Mouse (Mus musculus): Measurements from ENCODE around the gene Gli1. TPM values are rescaled to one million over a fixed set of nuclear protein-coding genes. Genes with fewer than 3 reads are reported as not detected.

Gli1 gene
- total RNA-seq, 1 experiment: 14.9 TPM

DNA sequence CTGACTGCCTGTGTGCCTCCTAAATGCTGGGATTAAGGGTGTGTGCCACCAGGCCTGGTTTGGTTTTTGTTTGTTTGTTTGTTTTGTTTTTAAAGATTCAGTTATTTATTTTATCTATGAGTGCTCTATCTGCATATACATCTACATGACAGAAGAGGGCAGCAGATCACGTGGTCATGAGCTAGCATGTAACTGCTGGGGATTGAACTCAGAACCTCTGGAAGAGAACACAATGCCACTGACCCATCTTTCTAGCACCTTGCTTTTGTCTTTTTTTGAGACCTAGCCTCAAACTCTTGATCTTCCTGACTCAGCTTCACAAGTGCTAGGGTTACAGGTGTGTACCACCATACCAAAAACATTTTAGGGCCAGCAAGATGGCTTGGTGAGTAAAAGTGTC, 6.5 kb downstream of the Gli1 start:
- Histone ChIP-seq H3K9me3 (ENCODE audit: control insufficient read depth, insufficient read depth, low read depth, low read length) (no peaks in the 10 kb centered on the region), H3K4me3 (ENCODE audit: insufficient read depth in 1 of 2, low read depth in 1 of 2, low read length in 2 of 2, poor library complexity in 1 of 2, severe bottlenecking in 1 of 2) (no peak overlapping the region), H3K9ac (ENCODE audit: insufficient read depth, low read depth, low read length, poor library complexity, severe bottlenecking) (no peak overlapping the region), H3K27ac (ENCODE audit: insufficient read depth, low read depth, low read length, poor library complexity, severe bottlenecking) (no peak overlapping the region), H3K4me1 (ENCODE audit: control insufficient read depth in 2 of 2, insufficient read depth in 2 of 2, low read length in 2 of 2, poor library complexity in 1 of 2) (peaks cover 11 to 32% of the 10 kb centered on the region in 2 experiments), H3K36me3 (ENCODE audit: control insufficient read depth, insufficient read depth, low read length, poor library complexity, severe bottlenecking) (peaks cover 36% of the 10 kb centered on the region)
- no peak for TF ChIP-seq MAFK (IDR thresholded peaks at IDR 0.05; ENCODE audit: insufficient read depth, low read depth, low read length)
- TF ChIP-seq HCFC1 (IDR thresholded peaks at IDR 0.05; ENCODE audit: borderline replicate concordance, insufficient read depth, low read length): no peak
- TF ChIP-seq ZNF384 (IDR thresholded peaks at IDR 0.05; ENCODE audit: low read depth, low read length): no peak
- TF ChIP-seq ZC3H11A (IDR thresholded peaks at IDR 0.05; ENCODE audit: borderline replicate concordance, low read depth, low read length): no peak
- no peak for DNase-seq (ENCODE audit: low read depth, low spot score)
- in situ Hi-C loops (cut with MboI; ENCODE audit: low sequenced_read_pairs in 2 of 2, unreplicated experiment in 2 of 2): no loop called here

DNA sequence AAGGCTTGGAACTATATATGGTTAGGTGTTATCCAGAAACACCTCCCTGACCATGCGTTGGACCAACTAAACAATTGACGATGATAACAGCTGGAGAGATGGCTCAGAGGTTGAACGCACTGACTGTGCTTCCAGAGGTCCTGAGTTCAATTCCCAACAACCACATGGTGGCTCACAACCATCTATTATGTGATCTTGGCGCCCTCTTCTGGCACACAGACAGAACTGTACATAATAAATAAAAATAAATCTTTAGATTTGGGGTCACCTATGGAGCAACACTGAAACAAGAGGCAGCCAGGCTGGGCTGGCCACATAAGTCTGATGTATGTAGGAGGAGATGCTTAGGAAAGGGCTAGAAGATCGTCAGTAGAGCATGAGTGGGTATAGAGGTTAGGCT, 8.6 kb downstream of the Gli1 start:
- DNase-seq (ENCODE audit: low read depth, low spot score): no peak
- peaks cover 9 to 31% of the 10 kb centered on the region in 2 experiments for H3K4me1 ChIP-seq (ENCODE audit: control insufficient read depth in 2 of 2, insufficient read depth in 2 of 2, low read length in 2 of 2, poor library complexity in 1 of 2)

DNA sequence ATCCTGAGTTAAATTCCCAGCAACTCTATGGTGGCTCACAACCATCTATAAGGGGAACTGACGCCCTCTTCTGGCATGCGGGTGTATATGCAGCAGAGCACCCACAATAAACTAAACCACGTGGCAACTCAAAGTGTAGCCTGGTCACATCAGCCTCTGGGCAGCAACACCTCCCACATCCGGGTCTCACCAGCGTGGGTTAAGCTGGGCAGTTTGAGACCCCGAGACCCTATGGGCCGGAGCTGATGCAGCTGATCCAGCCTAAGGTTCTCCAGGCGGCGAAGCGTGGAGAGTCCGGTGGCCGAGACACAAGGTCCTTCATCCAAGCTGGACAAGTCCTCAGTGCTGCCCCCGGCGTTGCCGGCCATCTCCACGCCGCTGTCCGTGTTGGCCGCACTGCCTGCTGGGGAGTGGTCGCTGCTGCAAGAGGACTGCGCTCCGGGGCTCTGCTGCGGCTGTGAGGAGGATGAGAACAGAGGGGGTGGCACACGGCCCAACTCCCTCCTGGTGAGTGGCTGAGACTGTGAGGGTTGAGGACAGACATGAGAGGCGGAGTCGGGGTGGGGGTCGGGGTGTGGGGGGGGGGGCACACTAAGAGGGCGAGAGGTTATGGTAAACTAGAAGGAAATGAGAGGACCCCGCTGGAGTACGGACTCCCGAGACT, 9.4 kb downstream of the Gli1 start:
- in situ Hi-C loops (cut with MboI; ENCODE audit: low sequenced_read_pairs in 2 of 2, unreplicated experiment in 2 of 2): no loop called here
- Histone ChIP-seq H3K36me3 (ENCODE audit: control insufficient read depth, insufficient read depth, low read length, poor library complexity, severe bottlenecking) (peaks cover 32% of the 10 kb centered on the region), H3K4me3 (ENCODE audit: insufficient read depth in 1 of 2, low read depth in 1 of 2, low read length in 2 of 2, poor library complexity in 1 of 2, severe bottlenecking in 1 of 2) (peak overlapping the region; percentile 3 to 53; a peak in 3 of 4 replicates), H3K9ac (ENCODE audit: insufficient read depth, low read depth, low read length, poor library complexity, severe bottlenecking) (peak overlapping the region; percentile 65), H3K27ac (ENCODE audit: insufficient read depth, low read depth, low read length, poor library complexity, severe bottlenecking) (no peak overlapping the region; the same call in 1 of the 2 replicates), H3K9me3 (ENCODE audit: control insufficient read depth, insufficient read depth, low read depth, low read length) (no peaks in the 10 kb centered on the region), H3K4me1 (ENCODE audit: control insufficient read depth in 2 of 2, insufficient read depth in 2 of 2, low read length in 2 of 2, poor library complexity in 1 of 2) (peaks cover 11 to 30% of the 10 kb centered on the region in 2 experiments)
- no peak for DNase-seq (ENCODE audit: low read depth, low spot score)
- TF ChIP-seq ZNF384 (IDR thresholded peaks at IDR 0.05; ENCODE audit: low read depth, low read length) (no peak), CHD2 (IDR thresholded peaks at IDR 0.05; ENCODE audit: low read depth, low read length) (no peak), HCFC1 (IDR thresholded peaks at IDR 0.05; ENCODE audit: borderline replicate concordance, insufficient read depth, low read length) (no peak), MAFK (IDR thresholded peaks at IDR 0.05; ENCODE audit: insufficient read depth, low read depth, low read length) (no peak), ZC3H11A (IDR thresholded peaks at IDR 0.05; ENCODE audit: borderline replicate concordance, low read depth, low read length) (no peak)

More for the DNA sequence above, 8.6 kb downstream of the Gli1 start:
- peak overlapping the region in 1 of 2 experiments; percentile 35; a peak in 1 of 4 replicates for H3K4me3 ChIP-seq (ENCODE audit: insufficient read depth in 1 of 2, low read depth in 1 of 2, low read length in 2 of 2, poor library complexity in 1 of 2, severe bottlenecking in 1 of 2)
- peaks cover 35% of the 10 kb centered on the region for H3K36me3 ChIP-seq (ENCODE audit: control insufficient read depth, insufficient read depth, low read length, poor library complexity, severe bottlenecking)
- in situ Hi-C loops (cut with MboI; ENCODE audit: low sequenced_read_pairs in 2 of 2, unreplicated experiment in 2 of 2): no loop called here
- TF ChIP-seq CHD2 (IDR thresholded peaks at IDR 0.05; ENCODE audit: low read depth, low read length) (no peak), ZNF384 (IDR thresholded peaks at IDR 0.05; ENCODE audit: low read depth, low read length) (no peak), HCFC1 (IDR thresholded peaks at IDR 0.05; ENCODE audit: borderline replicate concordance, insufficient read depth, low read length) (no peak), MAFK (IDR thresholded peaks at IDR 0.05; ENCODE audit: insufficient read depth, low read depth, low read length) (no peak), ZC3H11A (IDR thresholded peaks at IDR 0.05; ENCODE audit: borderline replicate concordance, low read depth, low read length) (no peak)
- peak overlapping the region; percentile 50 for H3K9ac ChIP-seq (ENCODE audit: insufficient read depth, low read depth, low read length, poor library complexity, severe bottlenecking)
- H3K9me3 ChIP-seq (ENCODE audit: control insufficient read depth, insufficient read depth, low read depth, low read length): no peaks in the 10 kb centered on the region
- peak overlapping the region; percentile 14; the same call in 1 of the 2 replicates for H3K27ac ChIP-seq (ENCODE audit: insufficient read depth, low read depth, low read length, poor library complexity, severe bottlenecking)

DNA sequence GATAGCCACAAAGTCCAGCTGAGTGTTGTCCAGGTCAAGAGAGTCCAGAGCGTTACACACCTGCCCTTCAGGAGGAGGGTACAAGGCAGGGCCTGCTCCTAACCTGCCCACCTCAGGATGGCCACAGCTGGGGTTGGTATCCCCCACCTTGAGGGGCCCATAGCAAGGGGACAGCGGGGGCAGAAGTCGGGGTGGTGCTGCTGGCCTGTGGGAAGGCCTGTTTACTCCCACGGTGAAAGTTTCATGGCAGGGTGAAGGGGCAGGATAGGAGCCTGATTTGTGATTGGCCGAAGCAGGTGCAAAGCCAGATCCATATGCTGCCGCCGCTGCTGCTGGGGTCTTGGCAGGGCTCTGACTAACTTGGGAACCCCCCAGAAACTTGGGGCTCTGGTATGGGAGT, 11.6 kb downstream of the Gli1 start:
- Histone ChIP-seq H3K36me3 (ENCODE audit: control insufficient read depth, insufficient read depth, low read length, poor library complexity, severe bottlenecking) (peaks cover 26% of the 10 kb centered on the region; the same call in 1 of the 2 replicates), H3K4me1 (ENCODE audit: control insufficient read depth in 2 of 2, insufficient read depth in 2 of 2, low read length in 2 of 2, poor library complexity in 1 of 2) (peaks cover 6 to 21% of the 10 kb centered on the region in 2 experiments; a peak in 2 of 4 replicates), H3K27ac (ENCODE audit: insufficient read depth, low read depth, low read length, poor library complexity, severe bottlenecking) (no peak overlapping the region), H3K4me3 (ENCODE audit: insufficient read depth in 1 of 2, low read depth in 1 of 2, low read length in 2 of 2, poor library complexity in 1 of 2, severe bottlenecking in 1 of 2) (no peak overlapping the region), H3K9ac (ENCODE audit: insufficient read depth, low read depth, low read length, poor library complexity, severe bottlenecking) (no peak overlapping the region), H3K9me3 (ENCODE audit: control insufficient read depth, insufficient read depth, low read depth, low read length) (no peaks in the 10 kb centered on the region)
- TF ChIP-seq HCFC1 (IDR thresholded peaks at IDR 0.05; ENCODE audit: borderline replicate concordance, insufficient read depth, low read length) (no peak), ZC3H11A (IDR thresholded peaks at IDR 0.05; ENCODE audit: borderline replicate concordance, low read depth, low read length) (no peak), ZNF384 (IDR thresholded peaks at IDR 0.05; ENCODE audit: low read depth, low read length) (no peak), CHD2 (IDR thresholded peaks at IDR 0.05; ENCODE audit: low read depth, low read length) (no peak), MAFK (IDR thresholded peaks at IDR 0.05; ENCODE audit: insufficient read depth, low read depth, low read length) (no peak)
- no peak for DNase-seq (ENCODE audit: low read depth, low spot score)
- in situ Hi-C loops (cut with MboI; ENCODE audit: low sequenced_read_pairs in 2 of 2, unreplicated experiment in 2 of 2): no loop called here
